Mouse (Mus musculus): Measurements from ENCODE around the gene Gm26602. TPM values are rescaled to one million over a fixed set of nuclear protein-coding genes. Genes with fewer than 3 reads are reported as not detected.
"Not testable (repeated sequence)": the region's sequence is repeated elsewhere in the genome, so short reads cannot be mapped to it uniquely, and the experiment has no call there.

The Gm26602 gene
- polyA plus RNA-seq, 1 experiment from 2014 or later = 8.9 TPM

- DNase-seq (ENCODE audit: low spot score) = no peak
- Histone ChIP-seq H3K4me3 (ENCODE audit: low read depth, low read length) (no peak overlapping the region), H3K27me3 (ENCODE audit: control insufficient read depth, insufficient read depth, low read length) (no peaks in the 10 kb centered on the region), H3K9me3 (ENCODE audit: control insufficient read depth, low read length) (no peaks in the 10 kb centered on the region), H3K9ac (ENCODE audit: low read length) (no peak overlapping the region), H3K4me2 (replicated peaks; ENCODE audit: low read depth) (no peak overlapping the region), H3K4me1 (replicated peaks; ENCODE audit: control insufficient read depth, insufficient read depth) (no peaks in the 10 kb centered on the region; the same call in 1 of the 2 replicates), H3K36me3 (ENCODE audit: control insufficient read depth, insufficient read depth, low read length) (0 out of 2 replicates have a peak, but pooled peaks cover 2% of the 10 kb centered on the region), H3K27ac (replicated peaks) (no peak overlapping the region)
- no peak for ATAC-seq (ENCODE audit: low FRiP score, low TSS enrichment)
- TF ChIP-seq CTCF (IDR thresholded peaks at IDR 0.05; ENCODE audit: low read depth) (no peak), EP300 (optimal IDR thresholded peaks at IDR 0.05) (no peak)
- 41% methylated on average over 2 of the region's 2 CpGs for WGBS
These were observed 21.3 kb upstream of the Gm26602 start for GRCm38 (mm10) chr10:79889386-79889785.

GRCm38 (mm10) chr10:79890670-79891069, 20.0 kb upstream of the Gm26602 start, which contains the start of gene Cfd:
Cfd (plus strand) TSS chr10:79890853.
- Histone ChIP-seq H3K4me3 (ENCODE audit: low read depth, low read length) (no peak within 1 kb of the TSS), H3K4me1 (replicated peaks; ENCODE audit: control insufficient read depth, insufficient read depth) (no peaks in the 10 kb centered on the region), H3K9me3 (ENCODE audit: control insufficient read depth, low read length) (no peaks in the 10 kb centered on the region), H3K27ac (replicated peaks) (no peak within 1 kb of the TSS), H3K9ac (ENCODE audit: low read length) (no peak within 1 kb of the TSS), H3K36me3 (ENCODE audit: control insufficient read depth, insufficient read depth, low read length) (peaks cover 6% of the 10 kb centered on the region), H3K27me3 (ENCODE audit: control insufficient read depth, insufficient read depth, low read length) (no peaks in the 10 kb centered on the region), H3K4me2 (replicated peaks; ENCODE audit: low read depth) (no peak within 1 kb of the TSS)
- no peak for ATAC-seq (ENCODE audit: low FRiP score, low TSS enrichment)
- 41% methylated on average over 5 of the region's 5 CpGs for WGBS
- DNase-seq (ENCODE audit: low spot score) = no peak
- TF ChIP-seq EP300 (optimal IDR thresholded peaks at IDR 0.05) (no peak), CTCF (IDR thresholded peaks at IDR 0.05; ENCODE audit: low read depth) (no peak)

GRCm38 (mm10) chr10:79892451-79893118, 18.1 kb upstream of the Gm26602 start:
- peak; percentile 83 for DNase-seq (ENCODE audit: low spot score)
- not testable (repeated sequence) for H3K27ac ChIP-seq (replicated peaks); H3K27me3 ChIP-seq (ENCODE audit: control insufficient read depth, insufficient read depth, low read length); H3K4me2 ChIP-seq (replicated peaks; ENCODE audit: low read depth); H3K9me3 ChIP-seq (ENCODE audit: control insufficient read depth, low read length); H3K4me1 ChIP-seq (replicated peaks; ENCODE audit: control insufficient read depth, insufficient read depth); H3K4me3 ChIP-seq (ENCODE audit: low read depth, low read length); H3K9ac ChIP-seq (ENCODE audit: low read length)
- peak; percentile 40; the same call in 1 of the 2 replicates for ATAC-seq (ENCODE audit: low FRiP score, low TSS enrichment)
- TF ChIP-seq CTCF (IDR thresholded peaks at IDR 0.05; ENCODE audit: low read depth) = peak; percentile 86
- peaks cover 18% of the 10 kb centered on the region for H3K36me3 ChIP-seq (ENCODE audit: control insufficient read depth, insufficient read depth, low read length)
- 41% methylated on average over 22 of the region's 22 CpGs for WGBS

- Histone ChIP-seq H3K4me1 (replicated peaks; ENCODE audit: control insufficient read depth, insufficient read depth) (no peaks in the 10 kb centered on the region), H3K27me3 (ENCODE audit: control insufficient read depth, insufficient read depth, low read length) (no peaks in the 10 kb centered on the region), H3K4me3 (ENCODE audit: low read depth, low read length) (no peak overlapping the region), H3K4me2 (replicated peaks; ENCODE audit: low read depth) (no peak overlapping the region), H3K27ac (replicated peaks) (no peak overlapping the region), H3K9me3 (ENCODE audit: control insufficient read depth, low read length) (no peaks in the 10 kb centered on the region), H3K9ac (ENCODE audit: low read length) (no peak overlapping the region), H3K36me3 (ENCODE audit: control insufficient read depth, insufficient read depth, low read length) (peaks cover 21% of the 10 kb centered on the region)
- ATAC-seq (ENCODE audit: low FRiP score, low TSS enrichment) (no peak), DNase-seq (ENCODE audit: low spot score) (no peak)
- WGBS = 89% methylated on average over 16 of the region's 16 CpGs
- TF ChIP-seq EP300 (optimal IDR thresholded peaks at IDR 0.05) (no peak), CTCF (IDR thresholded peaks at IDR 0.05; ENCODE audit: low read depth) (no peak)
These were observed 14.3 kb upstream of the Gm26602 start for GRCm38 (mm10) chr10:79896306-79896705.

- no peak; the same call in 1 of the 2 replicates for ATAC-seq (ENCODE audit: low FRiP score, low TSS enrichment)
- Histone ChIP-seq H3K27ac (replicated peaks) (no peak overlapping the region), H3K4me1 (replicated peaks; ENCODE audit: control insufficient read depth, insufficient read depth) (no peaks in the 10 kb centered on the region), H3K9ac (ENCODE audit: low read length) (no peak overlapping the region), H3K36me3 (ENCODE audit: control insufficient read depth, insufficient read depth, low read length) (peaks cover 21% of the 10 kb centered on the region), H3K4me2 (replicated peaks; ENCODE audit: low read depth) (no peak overlapping the region), H3K4me3 (ENCODE audit: low read depth, low read length) (no peak overlapping the region), H3K9me3 (ENCODE audit: control insufficient read depth, low read length) (no peaks in the 10 kb centered on the region), H3K27me3 (ENCODE audit: control insufficient read depth, insufficient read depth, low read length) (no peaks in the 10 kb centered on the region)
- TF ChIP-seq CTCF (IDR thresholded peaks at IDR 0.05; ENCODE audit: low read depth) (no peak), EP300 (optimal IDR thresholded peaks at IDR 0.05) (no peak)
- no peak for DNase-seq (ENCODE audit: low spot score)
- WGBS = 86% methylated on average over 13 of the region's 13 CpGs
These were observed 13.8 kb upstream of the Gm26602 start for GRCm38 (mm10) chr10:79896814-79897213.
